In genomic region chr9:107629901-107630425, GRCm38 (mm10) we compare ENCODE assay signal across 8 mouse cellular contexts. TPM values are rescaled to one million over a fixed set of nuclear protein-coding genes. Genes with fewer than 3 reads are reported as not detected.
DNase-seq lines count a peak whose midpoint lies in the region; ATAC-seq and TF ChIP-seq lines count a peak whose summit lies in the region.

No protein-coding gene starts in this region.

- H3K27me3 ChIP-seq in CH12.LX (replicated peaks) (no peaks in the 10 kb centered on the region), myocyte (ENCODE audit: control insufficient read depth, insufficient read depth, insufficient read length) (no peaks in the 10 kb centered on the region)
- no peaks in the 10 kb centered on the region for H3K27me3 ChIP-seq in forebrain, embryonic 11.5 days (ENCODE audit: control insufficient read depth, insufficient read depth, low read length)

- TF ChIP-seq POLR2A in CH12.LX (IDR thresholded peaks at IDR 0.05; ENCODE audit: low read depth, low read length) (no peak), myocyte (IDR thresholded peaks at IDR 0.05; ENCODE audit: insufficient read length, low read depth) (no peak)

- H3K27ac ChIP-seq in CH12.LX (ENCODE audit: insufficient read depth, low read depth) = peak overlapping the region; percentile 68
- H3K27ac ChIP-seq in forebrain, embryonic 11.5 days (ENCODE audit: low read depth, low read length) = peak overlapping the region; percentile 100

- H3K4me2 ChIP-seq in CH12.LX (ENCODE audit: insufficient read depth, low read depth, poor library complexity, severe bottlenecking) (peak overlapping the region; percentile 56), myocyte (ENCODE audit: low read depth) (peak overlapping the region; percentile 18)
- peak overlapping the region; percentile 55 for H3K4me2 ChIP-seq in forebrain, embryonic 11.5 days (ENCODE audit: low read depth, low read length, severe bottlenecking)

- dilution Hi-C loops in CH12.LX (cut with MboI; ENCODE audit: extremely low pct_ligation_motif_present, extremely low pct_unique_long_range_greater_than_20kb, low sequenced_read_pairs) = no loop called here

- H3K4me3 ChIP-seq in CH12.LX (replicated peaks in 1 of 3; ENCODE audit: low read depth in 2 of 3, low read length in 2 of 3, poor library complexity in 1 of 3) = peak overlapping the region in 2 of 3 experiments; percentile 52 to 59
- peak overlapping the region; percentile 27 for H3K4me3 ChIP-seq in forebrain, embryonic 11.5 days (ENCODE audit: low read depth, low read length)
- H3K4me3 ChIP-seq in myocyte = no peak overlapping the region

- TF ChIP-seq CTCF in CH12.LX (conservative IDR thresholded peaks at IDR 0.05 in 1 of 2, IDR thresholded peaks at IDR 0.05 in 1 of 2; ENCODE audit: low read depth in 2 of 2, low read length in 2 of 2) = no peak

- 4% methylated on average over 14 of the region's 14 CpGs for WGBS in forebrain, embryonic 11.5 days

- H3K4me1 ChIP-seq in CH12.LX (ENCODE audit: control insufficient read depth in 1 of 2, insufficient read depth in 2 of 2) = peaks cover 29 to 74% of the 10 kb centered on the region in 2 experiments
- peaks cover 73% of the 10 kb centered on the region for H3K4me1 ChIP-seq in forebrain, embryonic 11.5 days (replicated peaks; ENCODE audit: control insufficient read depth, insufficient read depth, low read length)

- peak overlapping the region; percentile 39 for H3K9ac ChIP-seq in CH12.LX (ENCODE audit: insufficient read depth, low read depth)
- H3K9ac ChIP-seq in forebrain, embryonic 11.5 days (ENCODE audit: low read length) = peak overlapping the region; percentile 73

- H3K36me3 ChIP-seq in CH12.LX (replicated peaks in 1 of 2; ENCODE audit: control insufficient read depth in 1 of 2, insufficient read depth in 1 of 2, low read length in 1 of 2) (peaks cover 22 to 58% of the 10 kb centered on the region in 2 experiments), myocyte (ENCODE audit: control insufficient read depth, insufficient read depth) (no peaks in the 10 kb centered on the region)
- H3K36me3 ChIP-seq in forebrain, embryonic 11.5 days (ENCODE audit: control insufficient read depth, insufficient read depth, low read length) = no peaks in the 10 kb centered on the region; the same call in 1 of the 2 replicates

- intact Hi-C loops in gastrocnemius, postnatal 36 days (cut with DNase I) = no loop called here

- H3K79me2 ChIP-seq in CH12.LX (replicated peaks; ENCODE audit: control insufficient read depth, extremely low read depth, insufficient read depth, poor library complexity, severe bottlenecking) (peaks cover 80% of the 10 kb centered on the region), myocyte (ENCODE audit: control insufficient read depth, insufficient read depth) (peaks cover 91% of the 10 kb centered on the region)

- in situ Hi-C loops in CH12.LX (cut with MboI; ENCODE audit: low pct_ligation_motif_present, low pct_unique_long_range_greater_than_20kb, low sequenced_read_pairs) = no loop called here

- DNase-seq in gastrocnemius, postnatal 10 days = peak; percentile 22
- no peak for DNase-seq in gastrocnemius, postnatal 36 days
- DNase-seq in CH12.LX (ENCODE audit: extremely low read depth) = no peak
- DNase-seq in forebrain, embryonic 11.5 days (ENCODE audit: low spot score) = peak; percentile 76
- peak; percentile 64 for DNase-seq in kidney, postnatal 10 days
- no peak for DNase-seq in adrenal gland, postnatal 14 days
- no peak for DNase-seq in adrenal gland, postnatal 4 days (ENCODE audit: low spot score in 2 of 2)

- no peak for ATAC-seq in forebrain, embryonic 11.5 days (replicated peaks; ENCODE audit: low FRiP score)

- H3K9me3 ChIP-seq in CH12.LX (replicated peaks; ENCODE audit: low read length) = no peaks in the 10 kb centered on the region
- H3K9me3 ChIP-seq in forebrain, embryonic 11.5 days (ENCODE audit: control insufficient read depth, low read length) = no peaks in the 10 kb centered on the region

- no peak overlapping the region for H3ac ChIP-seq in myocyte (ENCODE audit: control insufficient read depth, insufficient read length)

- no peak for TF ChIP-seq RAD21 in CH12.LX (IDR thresholded peaks at IDR 0.05; ENCODE audit: low read depth, low read length)

- TF ChIP-seq EP300 in CH12.LX (IDR thresholded peaks at IDR 0.05; ENCODE audit: low read length) = no peak

TF ChIP-seq in CH12.LX, 34 proteins besides CTCF, POLR2A, EP300 and RAD21 (continues in another document):
- TF ChIP-seq UBTF (IDR thresholded peaks at IDR 0.05; ENCODE audit: low read depth, low read length) = no peak
- TF ChIP-seq ZC3H11A (IDR thresholded peaks at IDR 0.05; ENCODE audit: low read depth, low read length) = no peak
- no peak for TF ChIP-seq MAFK (IDR thresholded peaks at IDR 0.05; ENCODE audit: insufficient replicate concordance, low read length)
- no peak for TF ChIP-seq TBP (conservative IDR thresholded peaks at IDR 0.05; ENCODE audit: low read depth, low read length)
- TF ChIP-seq CHD1 (IDR thresholded peaks at IDR 0.05; ENCODE audit: low read depth, low read length) = no peak
- TF ChIP-seq ZMIZ1 (IDR thresholded peaks at IDR 0.05; ENCODE audit: low read depth, low read length) = no peak
- no peak for TF ChIP-seq JUN (IDR thresholded peaks at IDR 0.05; ENCODE audit: insufficient read depth, low read depth, low read length)
- TF ChIP-seq NELFE (IDR thresholded peaks at IDR 0.05; ENCODE audit: low read depth, low read length) = no peak
- no peak for TF ChIP-seq RCOR1 (conservative IDR thresholded peaks at IDR 0.05; ENCODE audit: low read depth, low read length)

TF ChIP-seq in myocyte, 11 proteins besides CTCF, POLR2A, EP300 and RAD21 (continues in another document):
- TF ChIP-seq TCF12 (IDR thresholded peaks at IDR 0.05; ENCODE audit: insufficient read depth, poor library complexity, severe bottlenecking) (no peak), MYOD1 (IDR thresholded peaks at IDR 0.05; ENCODE audit: control insufficient read depth in 1 of 3, insufficient read length in 2 of 3, low read depth in 2 of 3) (no peak), USF1 (IDR thresholded peaks at IDR 0.05; ENCODE audit: low read depth) (no peak), SRF (IDR thresholded peaks at IDR 0.05; ENCODE audit: control insufficient read depth, insufficient read length, low read depth) (no peak), REST (IDR thresholded peaks at IDR 0.05; ENCODE audit: insufficient read depth, insufficient read length) (no peak), MYOG (IDR thresholded peaks at IDR 0.05; ENCODE audit: control insufficient read depth in 1 of 3, insufficient read depth in 1 of 3, insufficient read length in 2 of 3, low read depth in 2 of 3) (no peak), TCF3 (IDR thresholded peaks at IDR 0.05; ENCODE audit: insufficient read length, low read depth) (no peak), MAX (IDR thresholded peaks at IDR 0.05; ENCODE audit: low read depth) (no peak), E2F4 (IDR thresholded peaks at IDR 0.05; ENCODE audit: insufficient read depth) (no peak)

RNA-seq across cellular contexts. Expression of gene Gnai2, which starts 5.2 kb away (rescaled TPM):
- 100 to 1,000 TPM; 193 to 231 TPM for total RNA-seq in gastrocnemius, postnatal 10 days (2021)
- 10 to 100 TPM; 65.2 to 70.5 TPM for total RNA-seq in gastrocnemius, postnatal 36 days (2021)
- total RNA-seq in CH12.LX (2012; rRNA removed) (154 and 160 TPM in 2 replicates), CH12.LX (2014; rRNA removed) (86.2 and 98.2 TPM in 2 replicates)
- polyA plus RNA-seq in CH12.LX (2012; ENCODE audit: insufficient read length, low read depth) (262 and 286 TPM in 2 replicates), myocyte (2012; fragmentation: generic; extraction: Trizol) (499 TPM)
- 527 and 580 TPM in 2 replicates for polyA plus RNA-seq in forebrain, embryonic 11.5 days (2014; fragmentation: Nextera tagmentation; extraction: Ambion mirVana)
- 249 and 284 TPM in 2 replicates for total RNA-seq in adrenal gland, postnatal 14 days (2021)
- total RNA-seq in adrenal gland, postnatal 4 days (2021) = 100 to 1,000 TPM; 345 to 390 TPM

RNA-seq across cellular contexts. Expression of gene Sema3b, which starts 20.9 kb away (rescaled TPM):
- 10 to 100 TPM; 41.8 to 51.3 TPM for total RNA-seq in gastrocnemius, postnatal 10 days (2021)
- total RNA-seq in gastrocnemius, postnatal 36 days (2021) = 10 to 100 TPM; 13.1 to 17.5 TPM
- total RNA-seq in CH12.LX (2012; rRNA removed) (7.4 and 11.6 TPM in 2 replicates), CH12.LX (2014; rRNA removed) (8.0 and 8.2 TPM in 2 replicates)
- polyA plus RNA-seq in CH12.LX (2012; ENCODE audit: insufficient read length, low read depth) (4.3 and 4.7 TPM in 2 replicates), myocyte (2012; fragmentation: generic; extraction: Trizol) (59.9 TPM)
- 1.7 TPM in 2 replicates for polyA plus RNA-seq in forebrain, embryonic 11.5 days (2014; fragmentation: Nextera tagmentation; extraction: Ambion mirVana)
- total RNA-seq in adrenal gland, postnatal 14 days (2021) = 8.3 and 8.7 TPM in 2 replicates
- 10 to 100 TPM; 16.9 to 19.4 TPM for total RNA-seq in adrenal gland, postnatal 4 days (2021)

RNA-seq across cellular contexts. Expression of gene Slc38a3, which starts 39.4 kb away (rescaled TPM):
- total RNA-seq in gastrocnemius, postnatal 10 days (2021) = 10 to 100 TPM; 17.6 to 20.4 TPM
- total RNA-seq in gastrocnemius, postnatal 36 days (2021) = 10 to 100 TPM; 60.6 to 81.6 TPM
- total RNA-seq in CH12.LX (2012; rRNA removed) (0.04 TPM in 1 of 2 replicates, not detected in the other), CH12.LX (2014; rRNA removed) (not detected in 2 replicates)
- polyA plus RNA-seq in CH12.LX (2012; ENCODE audit: insufficient read length, low read depth) (not detected in 2 replicates), myocyte (2012; fragmentation: generic; extraction: Trizol) (0.06 TPM)
- polyA plus RNA-seq in forebrain, embryonic 11.5 days (2014; fragmentation: Nextera tagmentation; extraction: Ambion mirVana) = 6.7 TPM in 2 replicates
- 4.9 and 85.2 TPM in 2 replicates for total RNA-seq in adrenal gland, postnatal 14 days (2021)
- total RNA-seq in adrenal gland, postnatal 4 days (2021) = 10 to 100 TPM; 10.1 to 37.4 TPM

RNA-seq across cellular contexts. Expression of gene Ifrd2, which starts 42.5 kb away (rescaled TPM):
- 10 to 100 TPM; 34.6 to 40.4 TPM for total RNA-seq in gastrocnemius, postnatal 10 days (2021)
- 10 to 100 TPM; 48.2 to 55.8 TPM for total RNA-seq in gastrocnemius, postnatal 36 days (2021)
- total RNA-seq in CH12.LX (2012; rRNA removed) (91.3 and 101 TPM in 2 replicates), CH12.LX (2014; rRNA removed) (57.7 and 62.8 TPM in 2 replicates)
- polyA plus RNA-seq in CH12.LX (2012; ENCODE audit: insufficient read length, low read depth) (127 and 143 TPM in 2 replicates), myocyte (2012; fragmentation: generic; extraction: Trizol) (29.4 TPM)
- 35.0 and 37.2 TPM in 2 replicates for polyA plus RNA-seq in forebrain, embryonic 11.5 days (2014; fragmentation: Nextera tagmentation; extraction: Ambion mirVana)
- 42.1 and 43.1 TPM in 2 replicates for total RNA-seq in adrenal gland, postnatal 14 days (2021)
- 10 to 100 TPM; 40.9 to 41.4 TPM for total RNA-seq in adrenal gland, postnatal 4 days (2021)

RNA-seq across cellular contexts. Expression of gene Hyal3, which starts 49.3 kb away (rescaled TPM):
- total RNA-seq in gastrocnemius, postnatal 10 days (2021) = 1 to 10 TPM in 1 of 2 experiments, under 1 TPM in 1; 0.28 to 1.1 TPM
- total RNA-seq in gastrocnemius, postnatal 36 days (2021) = under 1 TPM; 0.23 to 0.27 TPM
- total RNA-seq in CH12.LX (2012; rRNA removed) = 0.13 TPM in 1 of 2 replicates, not detected in the other
- total RNA-seq in CH12.LX (2014; rRNA removed) = 0.12 TPM in 1 of 2 replicates, not detected in the other
- polyA plus RNA-seq in CH12.LX (2012; ENCODE audit: insufficient read length, low read depth) = 0.14 and 0.21 TPM in 2 replicates
- polyA plus RNA-seq in forebrain, embryonic 11.5 days (2014; fragmentation: Nextera tagmentation; extraction: Ambion mirVana) = 0.39 TPM in 1 of 2 replicates, not detected in the other
- 0.43 TPM for polyA plus RNA-seq in myocyte (2012; fragmentation: generic; extraction: Trizol)
- 1.4 and 1.6 TPM in 2 replicates for total RNA-seq in adrenal gland, postnatal 14 days (2021)
- 1 to 10 TPM; 2.7 to 2.9 TPM for total RNA-seq in adrenal gland, postnatal 4 days (2021)

Comparison
In these comparisons a context has a peak if more than half of its experiments do, and no peak if none do; other contexts are left out.
1. DNase-seq: peak in gastrocnemius, postnatal 10 days (single experiment), forebrain, embryonic 11.5 days (single experiment) and kidney, postnatal 10 days (single experiment); none in gastrocnemius, postnatal 36 days (0 of 2), CH12.LX (single experiment), adrenal gland, postnatal 14 days (single experiment) and adrenal gland, postnatal 4 days (0 of 2).
2. Peak in every context shown above with its lines, with median percentiles within 50 percentile points of each other: H3K4me2 ChIP-seq.